Mouse (Mus musculus) liver, postnatal 0 days (tissue): ENCODE data around the gene F11r. TPM values are rescaled to one million over a fixed set of nuclear protein-coding genes. Genes with fewer than 3 reads are reported as not detected.

Experiments
- ATAC-seq: fragments of 200-750 bp; cut with Nextera tagmentation; 2 replicates; pipeline ENCODE4 v1.8.0; 2017; ENCODE audit warnings: mild to moderate bottlenecking, moderate library complexity
- DNase-seq: peaks from one replicate; pipeline ENCODE4 v3.0.0-alpha.2; 2016
- H3K27ac ChIP-seq: fragments of 300-500 bp; sonication (generic); 2 replicates; pipeline ENCODE4 v1.5.1; 2014; ENCODE audit warnings: antibody characterized with exemption, moderate library complexity, mild to moderate bottlenecking, low read depth
- H3K27me3 ChIP-seq: fragments of 300-500 bp; sonication (generic); 2 replicates; pipeline ENCODE4 v1.6.1; 2014; ENCODE audit warnings: low read length, control low read depth, mixed read lengths; ENCODE audit not compliant: insufficient read depth
- H3K36me3 ChIP-seq: fragments of 300-500 bp; sonication (generic); replicated peaks from 2 replicates; pipeline ENCODE4 v1.6.1; 2014; ENCODE audit warnings: mild to moderate bottlenecking, control low read depth, low read length, moderate library complexity, mixed read lengths; ENCODE audit not compliant: insufficient read depth
- H3K4me1 ChIP-seq: fragments of 300-500 bp; sonication (generic); 2 replicates; pipeline ENCODE4 v1.6.1; 2014; ENCODE audit warnings: antibody characterized with exemption, mild to moderate bottlenecking, control low read depth; ENCODE audit not compliant: insufficient read depth
- H3K4me2 ChIP-seq: fragments of 300-500 bp; sonication (generic); 2 replicates; pipeline ENCODE4 v1.6.1; 2014; ENCODE audit warnings: low read depth, mild to moderate bottlenecking, low read length, moderate library complexity, mixed read lengths
- H3K4me3 ChIP-seq: fragments of 300-500 bp; sonication (generic); 2 replicates; pipeline ENCODE4 v1.5.1; 2014; ENCODE audit warnings: low read depth, low read length
- H3K9ac ChIP-seq: fragments of 300-500 bp; sonication (generic); replicated peaks from 2 replicates; pipeline ENCODE4 v1.6.1; 2014; ENCODE audit warnings: mild to moderate bottlenecking, moderate library complexity
- H3K9me3 ChIP-seq: fragments of 300-500 bp; sonication (generic); 2 replicates; pipeline ENCODE4 v1.6.1; 2016; ENCODE audit warnings: mild to moderate bottlenecking, control low read depth, low read length, mixed read lengths
- CTCF ChIP-seq: sonication (generic); IDR thresholded peaks from 2 replicates; pipeline ENCODE4 v1.5.1; 2016; ENCODE audit warnings: antibody characterized with exemption, low read depth
- EP300 ChIP-seq: IDR thresholded peaks from 2 replicates; pipeline ENCODE4 v1.6.1; 2016; ENCODE audit warnings: antibody characterized with exemption, low read depth, mild to moderate bottlenecking
- WGBS: fragments of 180-500 bp; shearing (Covaris S2); extraction: QIAGEN DNeasy Blood & Tissue Kit; methylation state at CpG from one replicate; pipeline ENCODE4 v1.1.7; 2014; ENCODE audit not compliant: insufficient replicate concordance; 5-methylcytosine and 5-hydroxymethylcytosine counted together
- polyA plus RNA-seq: library from polyadenylated mRNA; unstranded; fragments of >200 nt; fragmentation: Nextera tagmentation; extraction: Ambion mirVana; gene quantifications from 2 replicates; pipeline ENCODE4 v1.2.1, GENCODE M21; 2015

Gene F11r
- polyA plus RNA-seq, 1 experiment from 2014 or later, result 57.9 TPM

- Histone ChIP-seq H3K4me2 (peak overlapping the region; percentile 38), H3K4me3 (peak overlapping the region; percentile 16; the same call in 1 of the 2 replicates), H3K4me1 (no peaks in the 10 kb centered on the region), H3K27ac (peak overlapping the region; percentile 46; the same call in 1 of the 2 replicates), H3K9ac (no peak overlapping the region), H3K9me3 (peaks cover 2% of the 10 kb centered on the region), H3K36me3 (no peaks in the 10 kb centered on the region), H3K27me3 (no peaks in the 10 kb centered on the region)
- peak; percentile 47 for DNase-seq
- ATAC-seq, result peak; percentile 62
- 54% methylated on average over 27 of the region's 27 CpGs for WGBS
- no peak for TF ChIP-seq CTCF
- TF ChIP-seq EP300, result no peak
Measured at GRCm38 (mm10) chr1:171477758-171478545, 40.6 kb downstream of the F11r start.

GRCm38 (mm10) chr1:171478968-171479367 is 41.6 kb downstream of the F11r start:
- H3K27ac ChIP-seq, result no peak overlapping the region
- no peaks in the 10 kb centered on the region for H3K27me3 ChIP-seq
- 38% methylated on average over 2 of the region's 2 CpGs for WGBS
- H3K4me2 ChIP-seq, result no peak overlapping the region
- no peaks in the 10 kb centered on the region for H3K4me1 ChIP-seq
- peaks cover 4% of the 10 kb centered on the region for H3K9me3 ChIP-seq
- ATAC-seq (0 out of 2 replicates have a peak, but pooled peaks have one; percentile 25), DNase-seq (peak; percentile 68)
- H3K9ac ChIP-seq, result no peak overlapping the region
- TF ChIP-seq CTCF, result peak; percentile 83
- TF ChIP-seq EP300, result no peak
- no peak overlapping the region for H3K4me3 ChIP-seq
- H3K36me3 ChIP-seq, result no peaks in the 10 kb centered on the region

- H3K27ac ChIP-seq, result no peak overlapping the region
- 90% methylated on average over 13 of the region's 13 CpGs for WGBS
- H3K4me2 ChIP-seq, result no peak overlapping the region
- TF ChIP-seq CTCF, result no peak
- H3K27me3 ChIP-seq, result no peaks in the 10 kb centered on the region
- ATAC-seq (no peak), DNase-seq (no peak)
- H3K9me3 ChIP-seq, result no peaks in the 10 kb centered on the region
- no peaks in the 10 kb centered on the region for H3K4me1 ChIP-seq
- H3K9ac ChIP-seq, result no peak overlapping the region
- no peak overlapping the region for H3K4me3 ChIP-seq
- H3K36me3 ChIP-seq, result no peaks in the 10 kb centered on the region
Measured at GRCm38 (mm10) chr1:171494241-171494640, 56.9 kb downstream of the F11r start.

- DNase-seq (no peak), ATAC-seq (no peak)
- Histone ChIP-seq H3K4me3 (no peak overlapping the region), H3K9ac (no peak overlapping the region), H3K36me3 (no peaks in the 10 kb centered on the region), H3K27ac (no peak overlapping the region), H3K27me3 (no peaks in the 10 kb centered on the region), H3K4me1 (no peaks in the 10 kb centered on the region), H3K9me3 (no peaks in the 10 kb centered on the region), H3K4me2 (no peak overlapping the region)
- TF ChIP-seq CTCF (no peak), EP300 (no peak)
- WGBS, result 79% methylated on average over 6 of the region's 6 CpGs
Measured at GRCm38 (mm10) chr1:171495371-171495770, 58.0 kb downstream of the F11r start.

- Histone ChIP-seq H3K27me3 (no peaks in the 10 kb centered on the region), H3K27ac (no peak overlapping the region), H3K4me3 (no peak overlapping the region), H3K9me3 (no peaks in the 10 kb centered on the region), H3K4me2 (no peak overlapping the region), H3K36me3 (no peaks in the 10 kb centered on the region), H3K9ac (no peak overlapping the region), H3K4me1 (peaks cover 11% of the 10 kb centered on the region; the same call in 1 of the 2 replicates)
- WGBS, result 75% methylated on average over 5 of the region's 5 CpGs
- DNase-seq, result no peak
- ATAC-seq, result no peak
- TF ChIP-seq CTCF, result no peak
- no peak for TF ChIP-seq EP300
Measured at GRCm38 (mm10) chr1:171499856-171500255, 62.5 kb downstream of the F11r start.

GRCm38 (mm10) chr1:171501016-171501610 is 63.8 kb downstream of the F11r start:
- no peak overlapping the region for H3K27ac ChIP-seq

More at GRCm38 (mm10) chr1:171501016-171501610, 63.8 kb downstream of the F11r start:
- H3K27me3 ChIP-seq, result no peaks in the 10 kb centered on the region
- ATAC-seq (no peak), DNase-seq (no peak)
- H3K4me1 ChIP-seq, result peaks cover 11% of the 10 kb centered on the region; the same call in 1 of the 2 replicates
- H3K4me2 ChIP-seq, result no peak overlapping the region
- no peak for TF ChIP-seq EP300
- TF ChIP-seq CTCF, result no peak
- H3K9me3 ChIP-seq, result no peaks in the 10 kb centered on the region
- H3K36me3 ChIP-seq, result no peaks in the 10 kb centered on the region
- H3K9ac ChIP-seq, result no peak overlapping the region
- 62% methylated on average over 6 of the region's 6 CpGs for WGBS
- H3K4me3 ChIP-seq, result no peak overlapping the region
